Mouse (Mus musculus) testis, adult 2 months (tissue): ENCODE data around the gene Zglp1. TPM values are rescaled to one million over a fixed set of nuclear protein-coding genes. Genes with fewer than 3 reads are reported as not detected.

Experiments used
- H3K27ac ChIP-seq: fragments of 200-500 bp; 2 replicates; pipeline ENCODE4 v1.5.1; 2012; ENCODE audit warnings: low read depth, low read length; ENCODE audit not compliant: control insufficient read depth, insufficient read depth
- H3K27me3 ChIP-seq: fragments of 200-500 bp; 2 replicates; pipeline ENCODE4 v1.6.1; 2012; ENCODE audit warnings: mild to moderate bottlenecking, low read length, moderate library complexity; ENCODE audit not compliant: control insufficient read depth, insufficient read depth
- H3K36me3 ChIP-seq: fragments of 200-500 bp; 2 replicates; pipeline ENCODE4 v1.6.1; 2012; ENCODE audit warnings: mild to moderate bottlenecking, low read length; ENCODE audit not compliant: control insufficient read depth, insufficient read depth
- H3K4me1 ChIP-seq: fragments of 200-500 bp; 2 replicates; pipeline ENCODE4 v1.6.1; 2012; ENCODE audit warnings: low read length; ENCODE audit not compliant: control insufficient read depth, insufficient read depth
- H3K4me3 ChIP-seq: fragments of 200-500 bp; 2 replicates; pipeline ENCODE4 v1.5.1; 2012; ENCODE audit warnings: low read depth, mild to moderate bottlenecking, low read length, moderate library complexity, mixed read lengths; ENCODE audit not compliant: control insufficient read depth
- CTCF ChIP-seq: fragments of 200-500 bp; IDR thresholded peaks from 2 replicates; pipeline ENCODE4 v1.5.1; 2012; ENCODE audit warnings: low read depth, mild to moderate bottlenecking, inconsistent platforms, low read length, moderate library complexity; ENCODE audit not compliant: control insufficient read depth, insufficient read depth, insufficient replicate concordance
- POLR2A ChIP-seq: fragments of 200-500 bp; IDR thresholded peaks from 2 replicates; pipeline ENCODE4 v1.6.1; 2012; ENCODE audit warnings: low read depth, mild to moderate bottlenecking, inconsistent platforms, low read length, moderate library complexity; ENCODE audit not compliant: control insufficient read depth
- polyA plus RNA-seq: library from polyadenylated mRNA; depleted of rRNA; stranded (reverse); fragments of >200 nt; gene quantifications from 2 replicates; pipeline ENCODE4 v1.2.3, GENCODE M21; 2012

Gene Zglp1
- polyA plus RNA-seq, 1 experiment: 2.4 TPM

- H3K27ac ChIP-seq: no peak overlapping the region
- peaks cover 39% of the 10 kb centered on the region for H3K4me1 ChIP-seq
- H3K4me3 ChIP-seq: peak overlapping the region; percentile 28
- H3K27me3 ChIP-seq: no peaks in the 10 kb centered on the region; the same call in 1 of the 2 replicates
- TF ChIP-seq POLR2A (no peak), CTCF (no peak)
- no peaks in the 10 kb centered on the region for H3K36me3 ChIP-seq
These were observed 36.8 kb downstream of the Zglp1 start for GRCm38 (mm10) chr9:21030055-21030600.

GRCm38 (mm10) chr9:21029291-21030054 lies 37.4 kb downstream of the Zglp1 start, which contains the start of gene Icam4:
Gene Icam4 (plus strand): TSS chr9:21029373.
- H3K27ac ChIP-seq: no peak within 1 kb of the TSS
- H3K4me3 ChIP-seq: peak within 1 kb of the TSS; percentile 64
- H3K36me3 ChIP-seq: no peaks in the 10 kb centered on the region
- H3K4me1 ChIP-seq: peaks cover 37% of the 10 kb centered on the region
- no peaks in the 10 kb centered on the region; the same call in 1 of the 2 replicates for H3K27me3 ChIP-seq
- TF ChIP-seq CTCF (peak; percentile 71; the same call in 1 of the 2 replicates), POLR2A (no peak)

GRCm38 (mm10) chr9:21028560-21029110 lies 38.3 kb downstream of the Zglp1 start:
- TF ChIP-seq CTCF (no peak), POLR2A (no peak)
- Histone ChIP-seq H3K27ac (no peak overlapping the region), H3K27me3 (no peaks in the 10 kb centered on the region), H3K4me3 (no peak overlapping the region), H3K4me1 (peaks cover 36% of the 10 kb centered on the region), H3K36me3 (no peaks in the 10 kb centered on the region)

- H3K4me3 ChIP-seq: no peak overlapping the region
- TF ChIP-seq POLR2A (no peak), CTCF (no peak)
- no peaks in the 10 kb centered on the region for H3K27me3 ChIP-seq
- H3K4me1 ChIP-seq: peaks cover 29% of the 10 kb centered on the region
- H3K27ac ChIP-seq: no peak overlapping the region
- no peaks in the 10 kb centered on the region for H3K36me3 ChIP-seq
These were observed 39.1 kb downstream of the Zglp1 start for GRCm38 (mm10) chr9:21027774-21028290.

GRCm38 (mm10) chr9:21026849-21027248 lies 40.0 kb downstream of the Zglp1 start:
- peaks cover 19% of the 10 kb centered on the region for H3K4me1 ChIP-seq
- H3K27me3 ChIP-seq: no peaks in the 10 kb centered on the region
- TF ChIP-seq POLR2A (no peak), CTCF (no peak)
- H3K36me3 ChIP-seq: no peaks in the 10 kb centered on the region
- no peak overlapping the region for H3K27ac ChIP-seq
- H3K4me3 ChIP-seq: no peak overlapping the region

- Histone ChIP-seq H3K27me3 (no peaks in the 10 kb centered on the region), H3K4me3 (no peak overlapping the region), H3K36me3 (no peaks in the 10 kb centered on the region), H3K4me1 (peaks cover 10% of the 10 kb centered on the region), H3K27ac (no peak overlapping the region)
- no peak for TF ChIP-seq POLR2A
- no peak for TF ChIP-seq CTCF
These were observed 41.6 kb downstream of the Zglp1 start for GRCm38 (mm10) chr9:21025258-21025810.

GRCm38 (mm10) chr9:21022726-21023125 lies 44.2 kb downstream of the Zglp1 start:
- TF ChIP-seq POLR2A: no peak
- no peak for TF ChIP-seq CTCF
- no peaks in the 10 kb centered on the region for H3K27me3 ChIP-seq

More at GRCm38 (mm10) chr9:21022726-21023125, 44.2 kb downstream of the Zglp1 start:
- H3K36me3 ChIP-seq: no peaks in the 10 kb centered on the region
- no peak overlapping the region for H3K4me3 ChIP-seq
- H3K27ac ChIP-seq: no peak overlapping the region
- peaks cover 2% of the 10 kb centered on the region; the same call in 1 of the 2 replicates for H3K4me1 ChIP-seq
